Mouse (Mus musculus): ENCODE results near the gene Lingo4.

GRCm38 (mm10) chr3:94369709-94370108, 28.6 kb upstream of the Lingo4 start:
- TF ChIP-seq CTCF (IDR thresholded peaks at IDR 0.05; ENCODE audit: low read depth) (no peak), EP300 (IDR thresholded peaks at IDR 0.05; ENCODE audit: low read depth) (no peak)
